Mouse (Mus musculus): Measurements from ENCODE around the gene Kdm5a. TPM values are rescaled to one million over a fixed set of nuclear protein-coding genes. Genes with fewer than 3 reads are reported as not detected.

Kdm5a gene
- polyA plus RNA-seq, 1 experiment from 2014 or later = 27.2 TPM

- no peaks in the 10 kb centered on the region for H3K27me3 ChIP-seq (ENCODE audit: control insufficient read depth, insufficient read depth, low read length)
- ATAC-seq (replicated peaks; ENCODE audit: extremely low read depth, insufficient read depth, low FRiP score) = no peak
- H3K27ac ChIP-seq (ENCODE audit: low read length) = no peak overlapping the region
- H3K4me2 ChIP-seq (ENCODE audit: low read depth, low read length) = no peak overlapping the region
- no peaks in the 10 kb centered on the region for H3K9me3 ChIP-seq (replicated peaks; ENCODE audit: control insufficient read depth, low read length)
- H3K9ac ChIP-seq (ENCODE audit: low read length) = no peak overlapping the region
- H3K36me3 ChIP-seq (ENCODE audit: control insufficient read depth, insufficient read depth) = 0 out of 2 replicates have a peak, but pooled peaks cover 4% of the 10 kb centered on the region
- WGBS = 83% methylated on average over 8 of the region's 8 CpGs
- H3K4me1 ChIP-seq (ENCODE audit: control insufficient read depth, insufficient read depth, low read length) = peaks cover 26% of the 10 kb centered on the region
- no peak overlapping the region for H3K4me3 ChIP-seq (ENCODE audit: low read length)
Measured at GRCm38 (mm10) chr6:120475288-120475687, 111.4 kb downstream of the Kdm5a start.

DNA sequence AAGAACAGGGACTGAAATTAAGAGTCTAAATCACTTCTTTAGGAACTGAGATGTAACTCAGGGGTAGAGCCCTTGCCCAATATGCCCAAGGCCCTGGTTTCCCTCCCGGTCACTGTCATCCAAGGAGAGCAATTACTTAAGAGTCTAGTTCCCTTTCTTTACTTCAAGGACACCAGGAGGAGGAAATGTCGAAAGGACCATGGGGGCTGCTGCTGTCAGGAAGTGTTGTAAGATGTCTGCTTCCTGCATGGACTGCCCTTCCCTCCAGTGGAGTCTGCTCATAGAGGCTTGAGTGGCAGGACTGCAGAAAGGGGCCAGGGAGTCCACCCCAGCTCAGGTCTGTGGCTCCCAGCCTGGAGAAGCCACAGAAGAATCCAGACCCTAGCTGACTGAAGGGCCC, 115.4 kb downstream of the Kdm5a start:
- peaks cover 6% of the 10 kb centered on the region; the same call in 1 of the 2 replicates for H3K36me3 ChIP-seq (ENCODE audit: control insufficient read depth, insufficient read depth)
- peaks cover 7% of the 10 kb centered on the region for H3K4me1 ChIP-seq (ENCODE audit: control insufficient read depth, insufficient read depth, low read length)
- no peaks in the 10 kb centered on the region for H3K27me3 ChIP-seq (ENCODE audit: control insufficient read depth, insufficient read depth, low read length)
- 54% methylated on average over 2 of the region's 2 CpGs for WGBS
- H3K9ac ChIP-seq (ENCODE audit: low read length) = no peak overlapping the region
- H3K4me2 ChIP-seq (ENCODE audit: low read depth, low read length) = no peak overlapping the region
- H3K9me3 ChIP-seq (replicated peaks; ENCODE audit: control insufficient read depth, low read length) = no peaks in the 10 kb centered on the region
- no peak for ATAC-seq (replicated peaks; ENCODE audit: extremely low read depth, insufficient read depth, low FRiP score)
- H3K27ac ChIP-seq (ENCODE audit: low read length) = no peak overlapping the region
- H3K4me3 ChIP-seq (ENCODE audit: low read length) = no peak overlapping the region

GRCm38 (mm10) chr6:120480361-120480760, 116.4 kb downstream of the Kdm5a start:
- 91% methylated on average over 5 of the region's 5 CpGs for WGBS

DNA sequence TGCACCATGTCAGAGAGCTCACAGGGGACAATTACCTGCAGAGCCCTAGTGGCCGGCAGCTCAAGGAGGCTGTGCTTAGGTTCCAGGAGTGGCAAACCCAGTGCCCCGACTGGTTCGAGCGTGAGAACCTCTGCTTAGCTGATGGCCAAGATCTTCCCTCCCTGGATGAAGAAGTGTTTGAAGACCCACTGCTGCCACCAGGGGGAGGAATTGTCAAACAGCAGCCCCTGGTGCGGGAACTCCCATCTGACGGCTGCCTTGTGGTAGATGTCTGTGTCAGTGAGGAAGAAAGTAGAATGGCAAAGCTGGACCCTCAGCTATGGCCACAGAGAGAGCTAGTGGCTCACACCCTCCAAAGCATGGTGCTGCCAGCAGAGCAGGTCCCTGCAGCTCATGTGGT, 117.6 kb downstream of the Kdm5a start:
- no peak overlapping the region for H3K4me2 ChIP-seq (ENCODE audit: low read depth, low read length)
- H3K4me1 ChIP-seq (ENCODE audit: control insufficient read depth, insufficient read depth, low read length) = peaks cover 22% of the 10 kb centered on the region
- H3K36me3 ChIP-seq (ENCODE audit: control insufficient read depth, insufficient read depth) = peaks cover 6% of the 10 kb centered on the region; the same call in 1 of the 2 replicates
- no peaks in the 10 kb centered on the region for H3K27me3 ChIP-seq (ENCODE audit: control insufficient read depth, insufficient read depth, low read length)
- no peak overlapping the region for H3K4me3 ChIP-seq (ENCODE audit: low read length)
- ATAC-seq (replicated peaks; ENCODE audit: extremely low read depth, insufficient read depth, low FRiP score) = no peak
- 88% methylated on average over 6 of the region's 6 CpGs for WGBS
- no peak overlapping the region for H3K9ac ChIP-seq (ENCODE audit: low read length)
- H3K9me3 ChIP-seq (replicated peaks; ENCODE audit: control insufficient read depth, low read length) = no peaks in the 10 kb centered on the region
- H3K27ac ChIP-seq (ENCODE audit: low read length) = no peak overlapping the region

More at GRCm38 (mm10) chr6:120480361-120480760, 116.4 kb downstream of the Kdm5a start:
- Histone ChIP-seq H3K4me1 (ENCODE audit: control insufficient read depth, insufficient read depth, low read length) (peaks cover 15% of the 10 kb centered on the region), H3K9ac (ENCODE audit: low read length) (no peak overlapping the region), H3K9me3 (replicated peaks; ENCODE audit: control insufficient read depth, low read length) (no peaks in the 10 kb centered on the region), H3K4me3 (ENCODE audit: low read length) (no peak overlapping the region), H3K36me3 (ENCODE audit: control insufficient read depth, insufficient read depth) (peaks cover 6% of the 10 kb centered on the region; the same call in 1 of the 2 replicates), H3K27ac (ENCODE audit: low read length) (no peak overlapping the region), H3K27me3 (ENCODE audit: control insufficient read depth, insufficient read depth, low read length) (no peaks in the 10 kb centered on the region), H3K4me2 (ENCODE audit: low read depth, low read length) (no peak overlapping the region)
- ATAC-seq (replicated peaks; ENCODE audit: extremely low read depth, insufficient read depth, low FRiP score) = no peak

DNA sequence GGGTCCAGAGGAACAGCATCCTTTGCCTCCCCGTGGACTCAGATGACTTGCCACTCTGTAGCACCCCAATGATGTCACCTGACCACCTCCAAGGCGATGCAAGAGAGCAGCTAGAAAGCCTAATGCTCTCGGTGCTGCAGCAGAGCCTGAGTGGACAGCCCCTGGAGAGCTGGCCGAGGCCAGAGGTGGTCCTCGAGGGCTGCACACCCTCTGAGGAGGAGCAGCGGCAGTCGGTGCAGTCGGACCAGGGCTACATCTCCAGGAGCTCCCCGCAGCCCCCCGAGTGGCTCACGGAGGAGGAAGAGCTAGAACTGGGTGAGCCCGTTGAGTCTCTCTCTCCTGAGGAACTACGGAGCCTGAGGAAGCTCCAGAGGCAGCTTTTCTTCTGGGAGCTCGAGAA, 118.1 kb downstream of the Kdm5a start:
- H3K27me3 ChIP-seq (ENCODE audit: control insufficient read depth, insufficient read depth, low read length) = no peaks in the 10 kb centered on the region
- ATAC-seq (replicated peaks; ENCODE audit: extremely low read depth, insufficient read depth, low FRiP score) = no peak
- H3K4me1 ChIP-seq (ENCODE audit: control insufficient read depth, insufficient read depth, low read length) = peaks cover 22% of the 10 kb centered on the region
- H3K9ac ChIP-seq (ENCODE audit: low read length) = no peak overlapping the region
- 87% methylated on average over 14 of the region's 14 CpGs for WGBS
- H3K4me3 ChIP-seq (ENCODE audit: low read length) = no peak overlapping the region
- no peak overlapping the region for H3K27ac ChIP-seq (ENCODE audit: low read length)
- H3K36me3 ChIP-seq (ENCODE audit: control insufficient read depth, insufficient read depth) = peaks cover 6% of the 10 kb centered on the region; the same call in 1 of the 2 replicates
- H3K9me3 ChIP-seq (replicated peaks; ENCODE audit: control insufficient read depth, low read length) = no peaks in the 10 kb centered on the region
- H3K4me2 ChIP-seq (ENCODE audit: low read depth, low read length) = no peak overlapping the region

- no peak overlapping the region for H3K4me3 ChIP-seq (ENCODE audit: low read length)
- H3K9me3 ChIP-seq (replicated peaks; ENCODE audit: control insufficient read depth, low read length) = no peaks in the 10 kb centered on the region
- H3K27ac ChIP-seq (ENCODE audit: low read length) = peak overlapping the region; percentile 54; the same call in 1 of the 2 replicates
- H3K4me2 ChIP-seq (ENCODE audit: low read depth, low read length) = peak overlapping the region; percentile 54
- 30% methylated on average over 6 of the region's 6 CpGs for WGBS
- no peak; the same call in 1 of the 2 replicates for ATAC-seq (replicated peaks; ENCODE audit: extremely low read depth, insufficient read depth, low FRiP score)
- no peak overlapping the region for H3K9ac ChIP-seq (ENCODE audit: low read length)
- peaks cover 6% of the 10 kb centered on the region; the same call in 1 of the 2 replicates for H3K36me3 ChIP-seq (ENCODE audit: control insufficient read depth, insufficient read depth)
- no peaks in the 10 kb centered on the region for H3K27me3 ChIP-seq (ENCODE audit: control insufficient read depth, insufficient read depth, low read length)
- peaks cover 22% of the 10 kb centered on the region for H3K4me1 ChIP-seq (ENCODE audit: control insufficient read depth, insufficient read depth, low read length)
Measured at GRCm38 (mm10) chr6:120482756-120483155, 118.8 kb downstream of the Kdm5a start.

GRCm38 (mm10) chr6:120483211-120483626, 119.3 kb downstream of the Kdm5a start:
- Histone ChIP-seq H3K9ac (ENCODE audit: low read length) (0 out of 2 replicates have a peak overlapping the region, but pooled peaks have one; percentile 32), H3K4me1 (ENCODE audit: control insufficient read depth, insufficient read depth, low read length) (peaks cover 22% of the 10 kb centered on the region), H3K36me3 (ENCODE audit: control insufficient read depth, insufficient read depth) (peaks cover 6% of the 10 kb centered on the region; the same call in 1 of the 2 replicates), H3K9me3 (replicated peaks; ENCODE audit: control insufficient read depth, low read length) (no peaks in the 10 kb centered on the region), H3K27ac (ENCODE audit: low read length) (peak overlapping the region; percentile 54; the same call in 1 of the 2 replicates), H3K4me3 (ENCODE audit: low read length) (peak overlapping the region; percentile 31), H3K4me2 (ENCODE audit: low read depth, low read length) (peak overlapping the region; percentile 54), H3K27me3 (ENCODE audit: control insufficient read depth, insufficient read depth, low read length) (no peaks in the 10 kb centered on the region)
- ATAC-seq (replicated peaks; ENCODE audit: extremely low read depth, insufficient read depth, low FRiP score) = peak; percentile 73
- WGBS = 16% methylated on average over 8 of the region's 8 CpGs

DNA sequence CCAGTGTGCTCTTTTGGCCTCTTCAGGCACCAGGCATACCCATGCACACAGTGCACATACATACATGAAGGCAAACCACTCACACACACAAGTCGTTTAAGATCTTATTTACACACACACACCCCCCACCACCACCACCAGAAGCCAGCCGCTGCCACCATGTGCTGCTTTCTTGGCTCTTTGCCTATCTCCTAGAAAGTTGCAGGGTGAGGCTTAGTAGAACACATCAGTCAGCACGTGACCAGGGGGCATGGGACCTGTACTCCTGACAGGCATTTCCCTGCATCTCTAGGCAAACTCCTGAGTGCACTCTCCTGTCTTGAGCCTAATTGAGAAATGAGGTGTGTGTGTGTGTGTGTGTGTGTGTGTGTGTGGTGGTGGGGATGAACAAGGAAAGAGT, 121.1 kb downstream of the Kdm5a start:
- Histone ChIP-seq H3K4me1 (ENCODE audit: control insufficient read depth, insufficient read depth, low read length) (peaks cover 22% of the 10 kb centered on the region), H3K4me3 (ENCODE audit: low read length) (no peak overlapping the region), H3K27me3 (ENCODE audit: control insufficient read depth, insufficient read depth, low read length) (no peaks in the 10 kb centered on the region), H3K36me3 (ENCODE audit: control insufficient read depth, insufficient read depth) (peaks cover 2% of the 10 kb centered on the region; the same call in 1 of the 2 replicates), H3K4me2 (ENCODE audit: low read depth, low read length) (no peak overlapping the region), H3K9ac (ENCODE audit: low read length) (no peak overlapping the region), H3K9me3 (replicated peaks; ENCODE audit: control insufficient read depth, low read length) (no peaks in the 10 kb centered on the region), H3K27ac (ENCODE audit: low read length) (no peak overlapping the region)
- 23% methylated on average over 3 of the region's 3 CpGs for WGBS
- ATAC-seq (replicated peaks; ENCODE audit: extremely low read depth, insufficient read depth, low FRiP score) = peak; percentile 21; the same call in 1 of the 2 replicates

DNA sequence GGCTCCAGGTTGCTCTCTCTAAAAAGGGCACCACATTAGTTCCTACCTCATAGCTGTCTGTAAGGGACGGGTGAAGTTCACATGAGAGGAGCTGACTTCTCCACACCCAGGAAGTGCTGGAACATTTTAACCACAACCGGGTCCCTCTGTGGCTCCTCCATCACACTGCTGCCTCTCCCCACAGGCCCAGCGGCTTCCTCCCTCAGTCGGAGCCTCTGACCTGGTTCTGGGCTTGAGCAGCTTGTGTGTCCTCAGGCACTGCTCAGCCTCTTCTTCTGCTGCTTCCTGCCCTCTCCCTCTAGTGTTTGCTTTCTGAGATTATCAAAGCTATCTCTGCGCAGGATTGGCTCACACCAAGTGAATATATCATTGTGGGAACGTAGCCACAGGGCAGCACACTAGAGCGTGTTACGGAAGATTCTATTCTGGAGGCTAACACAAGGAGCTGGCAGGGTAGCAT, 122.2 kb downstream of the Kdm5a start:
- Histone ChIP-seq H3K4me1 (ENCODE audit: control insufficient read depth, insufficient read depth, low read length) (peaks cover 22% of the 10 kb centered on the region), H3K4me3 (ENCODE audit: low read length) (no peak overlapping the region), H3K36me3 (ENCODE audit: control insufficient read depth, insufficient read depth) (0 out of 2 replicates have a peak, but pooled peaks cover 2% of the 10 kb centered on the region), H3K4me2 (ENCODE audit: low read depth, low read length) (no peak overlapping the region), H3K9ac (ENCODE audit: low read length) (no peak overlapping the region), H3K27me3 (ENCODE audit: control insufficient read depth, insufficient read depth, low read length) (peaks cover 4% of the 10 kb centered on the region; the same call in 1 of the 2 replicates), H3K27ac (ENCODE audit: low read length) (no peak overlapping the region), H3K9me3 (replicated peaks; ENCODE audit: control insufficient read depth, low read length) (no peaks in the 10 kb centered on the region)
- WGBS = 48% methylated on average over 8 of the region's 8 CpGs
- ATAC-seq (replicated peaks; ENCODE audit: extremely low read depth, insufficient read depth, low FRiP score) = no peak

Data from heart, embryonic 16.5 days (tissue).